Mouse (Mus musculus) ES-E14 (cell line): ENCODE data around the gene Nup107.

Experiments used
- CHD2 ChIP-seq: IDR thresholded peaks from 2 replicates; pipeline ENCODE4 v1.6.1; 2014; ENCODE audit warnings: mild to moderate bottlenecking, low read depth, low read length, inconsistent platforms
- HCFC1 ChIP-seq: IDR thresholded peaks from 2 replicates; pipeline ENCODE4 v1.6.1; 2012; ENCODE audit warnings: low read length, inconsistent platforms, borderline replicate concordance; ENCODE audit not compliant: insufficient read depth
- MAFK ChIP-seq: IDR thresholded peaks from 2 replicates; pipeline ENCODE4 v1.6.1; 2014; ENCODE audit warnings: mild to moderate bottlenecking, low read depth, low read length, inconsistent platforms; ENCODE audit not compliant: insufficient read depth
- ZC3H11A ChIP-seq: IDR thresholded peaks from 2 replicates; pipeline ENCODE4 v1.6.1; 2012; ENCODE audit warnings: low read depth, mild to moderate bottlenecking, inconsistent platforms, low read length, borderline replicate concordance
- ZNF384 ChIP-seq: IDR thresholded peaks from 2 replicates; pipeline ENCODE4 v1.6.1; 2012; ENCODE audit warnings: low read depth, low read length, inconsistent platforms

DNA sequence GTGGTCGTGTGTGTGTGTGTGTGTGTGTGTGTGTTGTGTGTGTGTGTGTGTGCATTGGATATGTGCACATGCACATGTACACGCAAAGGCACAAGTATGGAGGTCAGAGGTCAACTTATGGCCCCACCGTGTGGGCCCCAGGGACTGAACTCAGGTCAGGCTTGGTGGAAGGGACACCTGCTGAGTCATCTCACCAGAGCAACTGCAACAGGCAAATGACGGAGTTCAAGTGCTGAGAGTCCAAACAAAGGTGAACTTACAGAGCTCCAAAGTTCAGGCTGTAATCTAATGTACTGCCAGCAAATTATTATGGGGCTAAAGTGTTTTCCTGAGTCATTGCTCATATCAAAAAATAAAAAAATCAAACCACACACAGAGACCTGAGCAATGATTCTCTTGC lies 55.4 kb downstream of the Nup107 start:
- TF ChIP-seq CHD2 = no peak
- TF ChIP-seq MAFK = no peak
- no peak for TF ChIP-seq ZNF384
- no peak for TF ChIP-seq ZC3H11A
- no peak for TF ChIP-seq HCFC1
